Mouse (Mus musculus) granulocyte monocyte progenitor cell, adult 5-6 weeks (primary cell): ENCODE results near the gene Mlec. TPM values are rescaled to one million over a fixed set of nuclear protein-coding genes. Genes with fewer than 3 reads are reported as not detected.
"Not testable (repeated sequence)": the region's sequence is repeated elsewhere in the genome, so short reads cannot be mapped to it uniquely, and the experiment has no call there.

Source experiments
- ATAC-seq: replicated peaks from 2 replicates; pipeline ENCODE4 v1.8.0; 2016; ENCODE audit warnings: mild to moderate bottlenecking, moderate TSS enrichment, inconsistent platforms; ENCODE audit not compliant: poor library complexity, severe bottlenecking
- total RNA-seq, 2 experiments: library from RNA; stranded (forward) in 1 of 2; stranded (reverse) in 1 of 2; fragments of 200-712, 200-1000 nt in 1 of 2; fragments of >200 nt in 1 of 2; fragmentation: Nextera tagmentation in 1 of 2; gene quantifications; 2 replicates each; pipeline ENCODE4 v1.2.3; 2014 to 2017

The Mlec gene
- total RNA-seq, 2 experiments from 2014 or later: 279 to 318 TPM

GRCm38 (mm10) chr5:115181248-115181940 is 23.4 kb upstream of the Mlec start:
- no peak for ATAC-seq

- ATAC-seq: no peak
These were observed 21.6 kb upstream of the Mlec start for GRCm38 (mm10) chr5:115179596-115179995.

GRCm38 (mm10) chr5:115177866-115178265 is 19.9 kb upstream of the Mlec start:
- no peak for ATAC-seq

- ATAC-seq: no peak
These were observed 16.6 kb upstream of the Mlec start for GRCm38 (mm10) chr5:115174554-115174953.

GRCm38 (mm10) chr5:115170150-115170549 is 12.2 kb upstream of the Mlec start:
- no peak for ATAC-seq

GRCm38 (mm10) chr5:115168641-115169415 is 10.8 kb upstream of the Mlec start:
- ATAC-seq: no peak

GRCm38 (mm10) chr5:115167396-115167795 is 9.4 kb upstream of the Mlec start:
- peak; percentile 84 for ATAC-seq

- ATAC-seq: no peak
These were observed 8.8 kb upstream of the Mlec start for GRCm38 (mm10) chr5:115166815-115167194.

- ATAC-seq: 0 out of 2 replicates have a peak, but pooled peaks have one; percentile 23
These were observed 8.2 kb upstream of the Mlec start for GRCm38 (mm10) chr5:115165895-115166814.

- no peak for ATAC-seq
These were observed 7.4 kb upstream of the Mlec start for GRCm38 (mm10) chr5:115165351-115165750.

- not testable (repeated sequence) for ATAC-seq
These were observed 6.5 kb upstream of the Mlec start for GRCm38 (mm10) chr5:115164446-115164845.

- 0 out of 2 replicates have a peak, but pooled peaks have one; percentile 30 for ATAC-seq
These were observed 5.6 kb upstream of the Mlec start for GRCm38 (mm10) chr5:115163563-115163962.

GRCm38 (mm10) chr5:115161940-115162279 is 3.9 kb upstream of the Mlec start:
- ATAC-seq: not testable (repeated sequence)

- no peak for ATAC-seq
These were observed 3.3 kb upstream of the Mlec start for GRCm38 (mm10) chr5:115161064-115161939.

- ATAC-seq: no peak
These were observed 2.7 kb upstream of the Mlec start for GRCm38 (mm10) chr5:115160655-115161054.

GRCm38 (mm10) chr5:115159165-115159564 is 1.2 kb upstream of the Mlec start:
- no peak for ATAC-seq

GRCm38 (mm10) chr5:115156933-115157589 is 918 bp downstream of the Mlec start:
- ATAC-seq: no peak

- no peak for ATAC-seq
These were observed 1.6 kb downstream of the Mlec start for GRCm38 (mm10) chr5:115156401-115156800.

GRCm38 (mm10) chr5:115155831-115156230 is 2.1 kb downstream of the Mlec start:
- ATAC-seq: peak; percentile 57
